Mouse (Mus musculus) forebrain, embryonic 12.5 days (tissue): ENCODE measurements around the gene Mup3. TPM values are rescaled to one million over a fixed set of nuclear protein-coding genes. Genes with fewer than 3 reads are reported as not detected.
"Not testable (repeated sequence)": the region's sequence is repeated elsewhere in the genome, so short reads cannot be mapped to it uniquely, and the experiment has no call there.

Source experiments
- ATAC-seq: fragments of 200-750 bp; cut with Nextera tagmentation; 2 replicates; pipeline ENCODE4 v1.8.0; 2017; ENCODE audit warnings: moderate TSS enrichment; ENCODE audit not compliant: low FRiP score
- H3K27ac ChIP-seq: fragments of 300-500 bp; sonication (generic); 2 replicates; pipeline ENCODE4 v1.5.1; 2016; ENCODE audit warnings: mild to moderate bottlenecking
- H3K27me3 ChIP-seq: fragments of 300-500 bp; sonication (generic); 2 replicates; pipeline ENCODE4 v1.6.1; 2016; ENCODE audit warnings: mild to moderate bottlenecking
- H3K36me3 ChIP-seq: fragments of 300-500 bp; sonication (generic); replicated peaks from 2 replicates; pipeline ENCODE4 v1.6.1; 2016; ENCODE audit warnings: mild to moderate bottlenecking
- H3K4me1 ChIP-seq: fragments of 300-500 bp; sonication (generic); 2 replicates; pipeline ENCODE4 v1.6.1; 2016
- H3K4me2 ChIP-seq: fragments of 300-500 bp; sonication (generic); 2 replicates; pipeline ENCODE4 v1.6.1; 2016; ENCODE audit warnings: mild to moderate bottlenecking, moderate library complexity
- H3K4me3 ChIP-seq: fragments of 300-500 bp; sonication (generic); replicated peaks from 2 replicates; pipeline ENCODE4 v1.5.1; 2016; ENCODE audit warnings: mild to moderate bottlenecking
- H3K9ac ChIP-seq: fragments of 300-500 bp; sonication (generic); 2 replicates; pipeline ENCODE4 v1.6.1; 2016; ENCODE audit warnings: mild to moderate bottlenecking
- H3K9me3 ChIP-seq: fragments of 300-500 bp; sonication (generic); 2 replicates; pipeline ENCODE4 v1.6.1; 2016
- WGBS: fragments of 180-500 bp; shearing (Covaris S2); methylation state at CpG from one replicate; pipeline ENCODE4 v1.1.7; 2016; 5-methylcytosine and 5-hydroxymethylcytosine counted together
- polyA plus RNA-seq: library from polyadenylated mRNA; unstranded; fragments of >200 nt; fragmentation: Nextera tagmentation; extraction: Ambion mirVana; gene quantifications from 2 replicates; pipeline ENCODE4 v1.2.1, GENCODE M21; 2016

Gene Mup3
- polyA plus RNA-seq = not detected in 2 replicates

DNA sequence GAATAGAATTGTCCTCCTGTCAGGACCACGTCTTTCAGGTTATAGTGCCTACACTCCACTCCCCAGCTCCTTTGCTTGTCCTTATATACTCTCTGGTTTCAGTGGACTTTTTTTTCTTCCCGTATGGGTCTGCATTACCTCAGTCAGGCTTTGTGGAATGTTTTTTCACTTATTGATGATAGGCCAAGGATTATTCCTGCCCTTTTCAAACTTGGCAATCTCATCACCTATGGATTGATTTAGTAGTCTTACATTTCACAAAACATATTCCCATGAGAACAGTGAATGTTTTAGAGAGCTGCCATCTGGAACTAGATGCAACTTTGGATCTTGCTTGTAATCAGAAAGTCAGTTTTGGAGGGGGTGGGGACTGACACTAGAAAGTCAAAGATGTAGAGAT lies at the start of gene Mup3:
Gene Mup3 (minus strand): TSS at position 102 of the 400 bp plus-strand sequence.
- no peak within 1 kb of the TSS for H3K9ac ChIP-seq
- WGBS = 88% methylated on average over 2 of the region's 2 CpGs
- no peaks in the 10 kb centered on the region for H3K9me3 ChIP-seq
- H3K27me3 ChIP-seq = no peaks in the 10 kb centered on the region
- H3K36me3 ChIP-seq = no peaks in the 10 kb centered on the region
- H3K27ac ChIP-seq = no peak within 1 kb of the TSS
- H3K4me2 ChIP-seq = no peak within 1 kb of the TSS
- H3K4me1 ChIP-seq = no peaks in the 10 kb centered on the region
- no peak for ATAC-seq
- no peak within 1 kb of the TSS for H3K4me3 ChIP-seq

DNA sequence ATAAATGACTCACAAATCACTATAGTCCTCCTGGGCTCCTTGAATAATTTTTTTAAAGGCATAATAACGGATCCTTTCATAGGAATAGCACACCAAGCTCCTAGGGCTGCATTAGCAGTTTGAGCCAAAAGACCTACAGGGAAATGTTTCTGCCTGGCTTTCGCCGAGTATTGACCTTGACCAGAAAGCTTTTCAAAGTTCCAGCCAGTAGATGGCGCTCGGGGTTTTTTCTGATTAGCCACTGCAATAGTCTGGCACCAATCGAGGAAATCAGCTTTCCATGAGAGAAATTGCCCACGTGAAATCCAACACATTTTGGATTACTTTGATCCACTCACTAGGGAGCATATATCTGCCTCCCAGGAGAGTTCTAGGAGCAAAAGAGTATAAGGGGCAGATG lies 46.6 kb upstream of the Mup3 start:
- H3K27ac ChIP-seq = no peak overlapping the region
- H3K9ac ChIP-seq = no peak overlapping the region
- H3K4me1 ChIP-seq = no peaks in the 10 kb centered on the region
- H3K4me3 ChIP-seq = no peak overlapping the region
- peaks cover 32% of the 10 kb centered on the region; the same call in 1 of the 2 replicates for H3K9me3 ChIP-seq
- H3K4me2 ChIP-seq = no peak overlapping the region
- ATAC-seq = no peak
- WGBS = 74% methylated on average over 7 of the region's 7 CpGs
- no peaks in the 10 kb centered on the region for H3K27me3 ChIP-seq
- no peaks in the 10 kb centered on the region for H3K36me3 ChIP-seq

GRCm38 (mm10) chr4:62103366-62103765 lies 16.2 kb upstream of the Mup3 start:
- WGBS = 70% methylated on average over 2 of the region's 2 CpGs
- not testable (repeated sequence) for H3K27me3 ChIP-seq, H3K36me3 ChIP-seq, H3K4me1 ChIP-seq, H3K9me3 ChIP-seq, ATAC-seq, H3K4me2 ChIP-seq, H3K27ac ChIP-seq, H3K4me3 ChIP-seq, H3K9ac ChIP-seq

DNA sequence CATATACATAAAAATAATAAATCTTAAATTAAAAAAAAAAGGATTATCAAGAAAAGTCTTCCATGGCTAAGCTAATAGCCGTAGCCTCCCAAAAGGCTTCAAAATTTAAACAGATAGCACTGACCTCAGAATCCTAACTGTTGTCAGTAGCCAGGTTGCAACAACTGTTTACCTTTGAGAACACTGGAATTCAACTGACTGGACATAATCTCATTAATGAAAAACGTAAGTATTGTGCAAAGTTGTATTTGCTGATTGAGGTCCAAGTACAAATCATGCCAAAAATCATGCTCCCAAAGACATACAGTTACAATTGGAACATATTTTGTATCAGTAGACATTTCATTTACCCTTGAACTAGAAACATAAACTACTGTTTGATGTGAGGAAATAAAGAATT lies 811 bp upstream of the Mup3 start:
- no peak overlapping the region for H3K9ac ChIP-seq
- no peak overlapping the region for H3K4me3 ChIP-seq
- no peaks in the 10 kb centered on the region for H3K4me1 ChIP-seq
- H3K27me3 ChIP-seq = no peaks in the 10 kb centered on the region
- WGBS = 84% methylated on average over 2 of the region's 2 CpGs
- no peak for ATAC-seq
- no peaks in the 10 kb centered on the region for H3K36me3 ChIP-seq
- H3K4me2 ChIP-seq = no peak overlapping the region
- H3K9me3 ChIP-seq = no peaks in the 10 kb centered on the region
- no peak overlapping the region for H3K27ac ChIP-seq

DNA sequence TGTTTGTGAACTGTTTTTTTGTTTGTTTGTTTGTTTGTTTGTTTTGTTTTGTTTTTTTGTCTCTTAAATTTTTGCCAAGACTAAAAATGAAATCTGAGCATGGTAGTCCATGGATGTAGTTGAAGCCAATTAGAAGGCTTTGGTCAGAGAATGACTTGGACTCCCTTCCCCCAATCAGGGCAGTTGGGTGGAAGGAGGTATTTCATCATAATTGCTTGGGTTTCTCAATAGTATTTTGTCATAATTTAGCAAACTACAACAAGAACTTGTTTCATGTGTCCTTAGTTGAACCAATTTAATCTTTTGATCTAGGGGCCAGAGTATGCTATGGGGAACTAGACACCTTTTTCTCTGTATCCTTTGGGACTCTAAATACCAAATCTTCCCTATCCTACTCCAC lies 4.4 kb downstream of the Mup3 start:
- no peaks in the 10 kb centered on the region for H3K4me1 ChIP-seq
- no peak for ATAC-seq
- no peaks in the 10 kb centered on the region for H3K27me3 ChIP-seq
- H3K4me3 ChIP-seq = no peak overlapping the region
- H3K9me3 ChIP-seq = no peaks in the 10 kb centered on the region
- H3K4me2 ChIP-seq = no peak overlapping the region
- no peaks in the 10 kb centered on the region for H3K36me3 ChIP-seq
- no peak overlapping the region for H3K9ac ChIP-seq
- H3K27ac ChIP-seq = no peak overlapping the region

DNA sequence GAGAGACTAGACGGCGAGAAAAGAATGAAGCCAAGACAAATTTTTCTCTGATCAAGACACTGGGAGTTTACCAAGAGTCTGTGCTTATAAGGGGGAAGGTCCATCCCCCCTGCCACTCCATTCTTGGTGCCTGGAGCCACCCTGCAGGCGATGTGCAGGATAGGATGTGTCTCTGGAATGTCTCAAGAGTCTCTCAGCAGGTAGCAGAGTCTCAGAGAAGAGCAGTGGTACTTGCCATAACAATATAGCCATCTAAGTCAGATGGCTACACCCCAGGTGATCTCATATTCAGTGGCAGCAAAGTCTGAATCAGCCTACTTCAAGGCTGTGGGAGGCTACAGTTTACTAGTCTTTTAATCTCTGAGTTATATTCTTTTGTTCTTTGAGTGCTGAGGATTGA lies 12.0 kb downstream of the Mup3 start:
- 70% methylated on average over 3 of the region's 3 CpGs for WGBS
- ATAC-seq = no peak
- no peaks in the 10 kb centered on the region for H3K4me1 ChIP-seq

DNA sequence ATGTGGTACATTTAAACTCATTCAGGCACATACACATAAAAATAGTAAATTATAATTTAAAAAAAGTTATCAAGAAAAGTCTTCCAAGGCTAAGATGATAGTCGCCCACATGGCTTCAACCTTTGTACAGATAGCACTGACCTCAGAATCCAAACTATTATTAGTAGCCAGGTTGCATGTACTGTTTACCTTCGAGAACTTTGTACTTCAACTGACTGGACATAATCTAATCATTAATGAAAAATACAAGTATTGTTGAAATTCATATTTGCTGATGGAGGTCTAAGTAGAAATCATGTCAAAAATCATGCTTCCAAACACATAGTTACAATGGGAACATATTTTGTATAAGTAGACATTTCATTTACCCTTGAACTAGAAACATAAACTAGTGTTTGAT lies 32.4 kb downstream of the Mup3 start:
- H3K4me3 ChIP-seq, H3K4me1 ChIP-seq, H3K9ac ChIP-seq, H3K4me2 ChIP-seq, H3K36me3 ChIP-seq, ATAC-seq, H3K9me3 ChIP-seq, H3K27ac ChIP-seq, H3K27me3 ChIP-seq: not testable (repeated sequence)
- WGBS = 80% methylated on average over 2 of the region's 2 CpGs

More for the DNA sequence above, 12.0 kb downstream of the Mup3 start:
- H3K27me3 ChIP-seq = no peaks in the 10 kb centered on the region
- H3K27ac ChIP-seq = no peak overlapping the region
- no peak overlapping the region for H3K9ac ChIP-seq
- no peak overlapping the region for H3K4me3 ChIP-seq
- no peak overlapping the region for H3K4me2 ChIP-seq
- H3K36me3 ChIP-seq = no peaks in the 10 kb centered on the region
- H3K9me3 ChIP-seq = no peaks in the 10 kb centered on the region

- ATAC-seq, H3K9ac ChIP-seq, H3K4me3 ChIP-seq, H3K4me2 ChIP-seq, H3K36me3 ChIP-seq, H3K27ac ChIP-seq, H3K27me3 ChIP-seq, H3K4me1 ChIP-seq, H3K9me3 ChIP-seq: not testable (repeated sequence)
- 92% methylated on average over 2 of the region's 3 CpGs for WGBS
Measured at GRCm38 (mm10) chr4:62054058-62054457, 33.1 kb downstream of the Mup3 start, which contains the start of gene Mup20. Gene Mup20, minus strand, starts transcription at chr4:62054158.

Other genes with a start within 250 kb of the Mup3 start
- gene Mup20, start 33.2 kb downstream of the Mup3 start, polyA plus RNA-seq = not detected in 2 replicates
- not detected in 2 replicates for gene Mup21, start 63.5 kb upstream of the Mup3 start, polyA plus RNA-seq
- gene Zfp37, start 143.7 kb upstream of the Mup3 start, polyA plus RNA-seq = 23.5 and 28.2 TPM in 2 replicates
- 7.1 and 7.4 TPM in 2 replicates for gene Slc31a2, start 175.2 kb upstream of the Mup3 start, polyA plus RNA-seq